ENCODE assay signal across 8 mouse cellular contexts in the genomic region with DNA sequence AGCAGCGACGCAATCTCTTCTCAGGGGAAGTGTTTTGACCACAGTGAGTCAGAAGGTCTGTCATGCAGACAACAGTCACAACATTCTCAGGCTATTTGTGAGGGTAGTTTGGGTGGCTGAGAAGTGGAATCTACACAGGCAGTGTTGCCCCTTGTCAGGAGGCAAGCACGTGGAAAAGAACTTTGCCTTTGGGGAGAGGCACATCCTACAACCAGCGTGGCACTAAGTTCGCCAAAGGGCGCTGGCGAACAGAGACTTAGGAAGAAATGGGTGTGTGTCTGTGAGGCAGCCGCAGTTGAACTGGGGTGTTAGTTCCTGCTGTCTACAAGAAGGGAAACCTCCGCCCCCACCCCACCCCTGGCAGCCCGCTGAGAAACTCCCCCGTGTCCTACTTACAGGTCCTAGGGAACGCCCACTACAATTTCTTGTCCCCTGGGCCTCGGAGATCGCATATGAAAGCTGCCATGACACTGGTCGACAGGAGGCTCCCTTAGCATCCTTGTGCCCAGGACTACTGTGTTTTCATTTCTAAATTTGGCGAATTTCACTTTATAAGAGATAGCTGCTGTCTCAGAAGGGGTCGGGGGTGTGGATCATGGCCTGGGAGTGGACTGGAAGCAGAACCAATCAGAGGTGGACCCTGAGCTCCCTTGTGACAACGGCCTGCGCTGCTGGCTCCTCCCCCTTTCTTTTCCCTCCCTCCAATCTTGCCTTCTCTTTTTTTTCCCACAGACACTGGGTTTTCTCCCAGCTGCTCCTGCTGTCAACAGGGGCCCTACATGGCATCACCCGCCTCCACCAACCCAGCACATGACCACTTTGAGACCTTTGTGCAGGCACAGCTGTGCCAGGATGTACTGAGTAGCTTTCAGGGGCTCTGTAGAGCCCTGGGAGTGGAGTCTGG. TPM values are rescaled to one million over a fixed set of nuclear protein-coding genes. Genes with fewer than 3 reads are reported as not detected.
A peak's percentile ranks its signal among the peaks of the same experiment; 100 is the strongest.
DNase-seq lines count a peak whose midpoint lies in the region; ATAC-seq and TF ChIP-seq lines count a peak whose summit lies in the region.

No protein-coding gene starts in this region.

- no peak overlapping the region for H3K27ac ChIP-seq in cerebellum, adult 2 months (ENCODE audit: insufficient read depth, low read length)
- H3K27ac ChIP-seq in intestine, postnatal 0 days (ENCODE audit: low read depth, low read length) = peak overlapping the region; percentile 78
- no peak overlapping the region for H3K27ac ChIP-seq in limb, embryonic 11.5 days (replicated peaks; ENCODE audit: low read depth, low read length)
- H3K27ac ChIP-seq in midbrain, embryonic 12.5 days (replicated peaks) = peak overlapping the region; percentile 82

- no peak for TF ChIP-seq CTCF in cerebellum, adult 2 months (IDR thresholded peaks at IDR 0.05; ENCODE audit: borderline replicate concordance, insufficient read depth, low read depth, low read length)
- no peak; the same call in 1 of the 2 replicates for TF ChIP-seq CTCF in intestine, postnatal 0 days (IDR thresholded peaks at IDR 0.05; ENCODE audit: low read depth)

- no peak for TF ChIP-seq POLR2A in cerebellum, adult 2 months (IDR thresholded peaks at IDR 0.05; ENCODE audit: borderline replicate concordance, insufficient read depth, low read length)

- H3K4me3 ChIP-seq in cerebellum, adult 2 months (replicated peaks; ENCODE audit: insufficient read depth, low read depth, low read length) = peak overlapping the region; percentile 26
- H3K4me3 ChIP-seq in intestine, postnatal 0 days (ENCODE audit: low read depth, low read length) = peak overlapping the region; percentile 56
- H3K4me3 ChIP-seq in limb, embryonic 11.5 days (ENCODE audit: low read depth, low read length) = peak overlapping the region; percentile 61
- peak overlapping the region; percentile 62 for H3K4me3 ChIP-seq in midbrain, embryonic 12.5 days

- H3K4me1 ChIP-seq in cerebellum, adult 2 months (ENCODE audit: control insufficient read depth, insufficient read depth, low read length) = peaks cover 3% of the 10 kb centered on the region
- H3K4me1 ChIP-seq in intestine, postnatal 0 days (replicated peaks; ENCODE audit: control insufficient read depth, insufficient read depth, low read length) = 0 out of 2 replicates have a peak, but pooled peaks cover 7% of the 10 kb centered on the region
- peaks cover 8% of the 10 kb centered on the region for H3K4me1 ChIP-seq in limb, embryonic 11.5 days (ENCODE audit: control insufficient read depth, insufficient read depth, low read length)
- peaks cover 24% of the 10 kb centered on the region for H3K4me1 ChIP-seq in midbrain, embryonic 12.5 days

- peak; percentile 61 for ATAC-seq in intestine, postnatal 0 days
- ATAC-seq in limb, embryonic 11.5 days (ENCODE audit: insufficient number of reproducible peaks, low FRiP score, low TSS enrichment, low read depth) = peak; percentile 41
- ATAC-seq in midbrain, embryonic 12.5 days (ENCODE audit: low FRiP score, low read depth) = peak; percentile 72

- no peaks in the 10 kb centered on the region for H3K9me3 ChIP-seq in intestine, postnatal 0 days (ENCODE audit: control insufficient read depth)
- H3K9me3 ChIP-seq in limb, embryonic 11.5 days (ENCODE audit: control insufficient read depth, low read length) = no peaks in the 10 kb centered on the region
- no peaks in the 10 kb centered on the region for H3K9me3 ChIP-seq in midbrain, embryonic 12.5 days

- no peaks in the 10 kb centered on the region for H3K27me3 ChIP-seq in cerebellum, adult 2 months (ENCODE audit: control insufficient read depth, insufficient read depth, low read length)
- no peaks in the 10 kb centered on the region for H3K27me3 ChIP-seq in intestine, postnatal 0 days (replicated peaks; ENCODE audit: control insufficient read depth, insufficient read depth, low read length)
- no peaks in the 10 kb centered on the region for H3K27me3 ChIP-seq in limb, embryonic 11.5 days (ENCODE audit: control insufficient read depth, insufficient read depth, low read length)
- H3K27me3 ChIP-seq in midbrain, embryonic 12.5 days = peaks cover 3% of the 10 kb centered on the region; the same call in 1 of the 2 replicates

- H3K36me3 ChIP-seq in intestine, postnatal 0 days (ENCODE audit: control insufficient read depth, insufficient read depth) = peaks cover 27% of the 10 kb centered on the region
- peaks cover 2% of the 10 kb centered on the region; the same call in 1 of the 2 replicates for H3K36me3 ChIP-seq in limb, embryonic 11.5 days (ENCODE audit: control insufficient read depth, insufficient read depth, low read length)
- peaks cover 24% of the 10 kb centered on the region for H3K36me3 ChIP-seq in midbrain, embryonic 12.5 days

- H3K9ac ChIP-seq in intestine, postnatal 0 days (ENCODE audit: low read depth, low read length) = peak overlapping the region; percentile 59
- H3K9ac ChIP-seq in limb, embryonic 11.5 days (ENCODE audit: low read length) = peak overlapping the region; percentile 77
- peak overlapping the region; percentile 77 for H3K9ac ChIP-seq in midbrain, embryonic 12.5 days (replicated peaks)

- H3K4me2 ChIP-seq in intestine, postnatal 0 days (replicated peaks; ENCODE audit: low read depth) = peak overlapping the region; percentile 90
- H3K4me2 ChIP-seq in limb, embryonic 11.5 days (ENCODE audit: low read depth, severe bottlenecking) = peak overlapping the region; percentile 88
- peak overlapping the region; percentile 81 for H3K4me2 ChIP-seq in midbrain, embryonic 12.5 days (replicated peaks)

- 46% methylated on average over 20 of the region's 20 CpGs for WGBS in cerebellum, adult 2 months
- 6% methylated on average over 20 of the region's 20 CpGs for WGBS in intestine, postnatal 0 days
- 4% methylated on average over 20 of the region's 20 CpGs for WGBS in limb, embryonic 11.5 days
- 3% methylated on average over 20 of the region's 20 CpGs for WGBS in midbrain, embryonic 12.5 days

- DNase-seq in cerebellum, adult 2 months = peak in 1 of 2 experiments; percentile 39
- DNase-seq in cerebellum, postnatal 4 days (ENCODE audit: low spot score in 2 of 2) = no peak
- peak; percentile 78 for DNase-seq in embryo, embryonic 11 days
- peak; percentile 99 for DNase-seq in heart, adult 11 months
- DNase-seq in limb, embryonic 11.5 days (ENCODE audit: low spot score) = peak; percentile 59
- peak; percentile 61 to 62 for DNase-seq in spleen, postnatal 36 days (ENCODE audit: low spot score in 2 of 2)

RNA-seq across cellular contexts. Expression of gene Mical1, which starts 1.4 kb away (rescaled TPM):
- polyA plus RNA-seq in cerebellum, adult 2 months (2012; rRNA removed) = 11.1 and 11.3 TPM in 2 replicates
- 32.2 and 37.7 TPM in 2 replicates for polyA plus RNA-seq in intestine, postnatal 0 days (2015; fragmentation: Nextera tagmentation; extraction: Ambion mirVana)
- 40.0 and 42.6 TPM in 2 replicates for polyA plus RNA-seq in limb, embryonic 11.5 days (2014; fragmentation: Nextera tagmentation; extraction: Ambion mirVana)
- polyA plus RNA-seq in midbrain, embryonic 12.5 days (2016; fragmentation: Nextera tagmentation; extraction: Ambion mirVana) = 43.4 and 45.0 TPM in 2 replicates

RNA-seq across cellular contexts. Expression of gene Smpd2, which starts 12.6 kb away (rescaled TPM):
- polyA plus RNA-seq in cerebellum, adult 2 months (2012; rRNA removed) = 36.0 and 38.4 TPM in 2 replicates
- 65.1 and 65.8 TPM in 2 replicates for polyA plus RNA-seq in intestine, postnatal 0 days (2015; fragmentation: Nextera tagmentation; extraction: Ambion mirVana)
- polyA plus RNA-seq in limb, embryonic 11.5 days (2014; fragmentation: Nextera tagmentation; extraction: Ambion mirVana) = 57.3 and 62.3 TPM in 2 replicates
- 48.2 and 53.1 TPM in 2 replicates for polyA plus RNA-seq in midbrain, embryonic 12.5 days (2016; fragmentation: Nextera tagmentation; extraction: Ambion mirVana)

RNA-seq across cellular contexts. Expression of gene Ppil6, which starts 12.7 kb away (rescaled TPM):
- 3.5 and 4.4 TPM in 2 replicates for polyA plus RNA-seq in cerebellum, adult 2 months (2012; rRNA removed)
- 1.0 and 1.3 TPM in 2 replicates for polyA plus RNA-seq in intestine, postnatal 0 days (2015; fragmentation: Nextera tagmentation; extraction: Ambion mirVana)
- 0.43 and 1.1 TPM in 2 replicates for polyA plus RNA-seq in limb, embryonic 11.5 days (2014; fragmentation: Nextera tagmentation; extraction: Ambion mirVana)
- polyA plus RNA-seq in midbrain, embryonic 12.5 days (2016; fragmentation: Nextera tagmentation; extraction: Ambion mirVana) = 0.73 and 1.5 TPM in 2 replicates

RNA-seq across cellular contexts. Expression of gene Zbtb24, which starts 27.3 kb away (rescaled TPM):
- polyA plus RNA-seq in cerebellum, adult 2 months (2012; rRNA removed) = 19.2 and 20.0 TPM in 2 replicates
- polyA plus RNA-seq in intestine, postnatal 0 days (2015; fragmentation: Nextera tagmentation; extraction: Ambion mirVana) = 12.9 and 16.0 TPM in 2 replicates
- 17.3 and 20.9 TPM in 2 replicates for polyA plus RNA-seq in limb, embryonic 11.5 days (2014; fragmentation: Nextera tagmentation; extraction: Ambion mirVana)
- 20.2 and 23.5 TPM in 2 replicates for polyA plus RNA-seq in midbrain, embryonic 12.5 days (2016; fragmentation: Nextera tagmentation; extraction: Ambion mirVana)

RNA-seq across cellular contexts. Expression of gene Cd164, which starts 41.7 kb away (rescaled TPM):
- 73.1 and 74.1 TPM in 2 replicates for polyA plus RNA-seq in cerebellum, adult 2 months (2012; rRNA removed)
- polyA plus RNA-seq in intestine, postnatal 0 days (2015; fragmentation: Nextera tagmentation; extraction: Ambion mirVana) = 181 and 189 TPM in 2 replicates
- polyA plus RNA-seq in limb, embryonic 11.5 days (2014; fragmentation: Nextera tagmentation; extraction: Ambion mirVana) = 171 and 180 TPM in 2 replicates
- polyA plus RNA-seq in midbrain, embryonic 12.5 days (2016; fragmentation: Nextera tagmentation; extraction: Ambion mirVana) = 87.1 and 89.3 TPM in 2 replicates

Comparison
In these comparisons a context has a peak if more than half of its experiments do, and no peak if none do; other contexts are left out.
1. DNase-seq: peak in embryo, embryonic 11 days (single experiment), heart, adult 11 months (single experiment), limb, embryonic 11.5 days (single experiment) and spleen, postnatal 36 days (2 of 2); none in cerebellum, postnatal 4 days (0 of 2).
2. H3K27ac ChIP-seq: peak in intestine, postnatal 0 days (single experiment) and midbrain, embryonic 12.5 days (single experiment); none in cerebellum, adult 2 months (single experiment) and limb, embryonic 11.5 days (single experiment).
3. Peak in every context shown above with its lines, with median percentiles within 50 percentile points of each other: H3K4me3 ChIP-seq, ATAC-seq, H3K4me2 ChIP-seq and H3K9ac ChIP-seq.